In genomic region chr13:3742094-3742730, GRCm38 (mm10) we compare ENCODE assay signal across 8 mouse cellular contexts.
DNase-seq lines count a peak whose midpoint lies in the region; ATAC-seq lines count a peak whose summit lies in the region.

No protein-coding gene starts in this region.

- no peaks in the 10 kb centered on the region for H3K36me3 ChIP-seq in forebrain, embryonic 14.5 days (ENCODE audit: control insufficient read depth, insufficient read depth, low read length)
- no peaks in the 10 kb centered on the region for H3K36me3 ChIP-seq in intestine, embryonic 14.5 days (ENCODE audit: control insufficient read depth, insufficient read depth, low read length)

- no peak overlapping the region for H3K9ac ChIP-seq in forebrain, embryonic 14.5 days (ENCODE audit: low read length)
- H3K9ac ChIP-seq in intestine, embryonic 14.5 days (ENCODE audit: low read length): no peak overlapping the region

- peak overlapping the region; percentile 52; the same call in 1 of the 2 replicates for H3K27ac ChIP-seq in forebrain, embryonic 14.5 days (ENCODE audit: low read depth, low read length)
- H3K27ac ChIP-seq in intestine, embryonic 14.5 days (ENCODE audit: low read depth): peak overlapping the region; percentile 94

- peaks cover 9% of the 10 kb centered on the region; the same call in 1 of the 2 replicates for H3K4me1 ChIP-seq in forebrain, embryonic 14.5 days (ENCODE audit: control insufficient read depth, insufficient read depth, low read length)
- H3K4me1 ChIP-seq in intestine, embryonic 14.5 days (replicated peaks; ENCODE audit: control insufficient read depth, insufficient read depth, low read length): peaks cover 25% of the 10 kb centered on the region

- no peaks in the 10 kb centered on the region for H3K9me3 ChIP-seq in forebrain, embryonic 14.5 days (replicated peaks; ENCODE audit: control insufficient read depth, low read length)
- H3K9me3 ChIP-seq in intestine, embryonic 14.5 days (ENCODE audit: control insufficient read depth, low read length): no peaks in the 10 kb centered on the region

- H3K4me3 ChIP-seq in forebrain, embryonic 14.5 days (ENCODE audit: low read depth, low read length): no peak overlapping the region
- H3K4me3 ChIP-seq in intestine, embryonic 14.5 days (ENCODE audit: low read depth, low read length): no peak overlapping the region

- no peak overlapping the region for H3K4me2 ChIP-seq in forebrain, embryonic 14.5 days (ENCODE audit: low read length)
- peak overlapping the region; percentile 26; the same call in 1 of the 2 replicates for H3K4me2 ChIP-seq in intestine, embryonic 14.5 days (ENCODE audit: low read length)

- intact Hi-C loops in left cerebral cortex, postnatal 36 days (cut with DNase I): no loop called here

- DNase-seq in kidney, postnatal 10 days: peak; percentile 50
- no peak for DNase-seq in kidney, adult 8-10 months
- peak; percentile 87 for DNase-seq in forebrain, embryonic 14.5 days (ENCODE audit: low spot score)
- DNase-seq in intestine, embryonic 14.5 days (ENCODE audit: low spot score): peak; percentile 81
- no peak for DNase-seq in urinary bladder, adult 2 months (ENCODE audit: low spot score)
- no peak for DNase-seq in left cerebral cortex, postnatal 36 days (ENCODE audit: low spot score in 2 of 2)
- DNase-seq in cerebellum, adult 9-10 months: no peak

- ATAC-seq in forebrain, embryonic 14.5 days: peak; percentile 87
- ATAC-seq in intestine, embryonic 14.5 days (replicated peaks; ENCODE audit: low FRiP score, low TSS enrichment, low read depth): peak; percentile 52
- ATAC-seq in megakaryocyte-erythroid progenitor cell, adult 5-6 weeks (replicated peaks; ENCODE audit: low FRiP score, low TSS enrichment, poor library complexity, severe bottlenecking): 0 out of 2 replicates have a peak, but pooled peaks have one; percentile 9

- 36% methylated on average over 2 of the region's 2 CpGs for WGBS in forebrain, embryonic 14.5 days
- WGBS in intestine, embryonic 14.5 days: 22% methylated on average over 2 of the region's 2 CpGs

- H3K27me3 ChIP-seq in forebrain, embryonic 14.5 days (replicated peaks; ENCODE audit: control insufficient read depth, insufficient read depth, low read length): no peaks in the 10 kb centered on the region
- H3K27me3 ChIP-seq in intestine, embryonic 14.5 days (replicated peaks; ENCODE audit: control insufficient read depth, insufficient read depth, low read length): no peaks in the 10 kb centered on the region

Comparison
In these comparisons a context has a peak if more than half of its experiments do, and no peak if none do; other contexts are left out.
1. DNase-seq: peak in kidney, postnatal 10 days (single experiment), forebrain, embryonic 14.5 days (single experiment) and intestine, embryonic 14.5 days (single experiment); none in kidney, adult 8-10 months (0 of 2), urinary bladder, adult 2 months (single experiment), left cerebral cortex, postnatal 36 days (0 of 2) and cerebellum, adult 9-10 months (single experiment).
2. ATAC-seq: peak in every context shown above with its lines; median percentile 87 in forebrain, embryonic 14.5 days; 52 in intestine, embryonic 14.5 days; 9 in megakaryocyte-erythroid progenitor cell, adult 5-6 weeks.